Mouse (Mus musculus) lung, postnatal 0 days (tissue): ENCODE data around the gene Cant1. TPM values are rescaled to one million over a fixed set of nuclear protein-coding genes. Genes with fewer than 3 reads are reported as not detected.
"Not testable (repeated sequence)": the region's sequence is repeated elsewhere in the genome, so short reads cannot be mapped to it uniquely, and the experiment has no call there.

ENCODE experiments used
- ATAC-seq: fragments of 200-750 bp; cut with Nextera tagmentation; 2 replicates; pipeline ENCODE4 v1.8.0; 2017; ENCODE audit warnings: moderate library complexity
- DNase-seq: peaks from one replicate; pipeline ENCODE4 v3.0.0-alpha.2; 2016; ENCODE audit warnings: low spot score
- H3K27ac ChIP-seq: fragments of 300-500 bp; sonication (generic); 2 replicates; pipeline ENCODE4 v1.5.1; 2014; ENCODE audit warnings: antibody characterized with exemption, mild to moderate bottlenecking, low read length, mixed read lengths
- H3K27me3 ChIP-seq: fragments of 300-500 bp; sonication (generic); replicated peaks from 2 replicates; pipeline ENCODE4 v1.6.1; 2014; ENCODE audit warnings: low read length, mixed read lengths; ENCODE audit not compliant: insufficient read depth
- H3K36me3 ChIP-seq: fragments of 300-500 bp; sonication (generic); 2 replicates; pipeline ENCODE4 v1.6.1; 2014; ENCODE audit warnings: low read length, mixed read lengths; ENCODE audit not compliant: insufficient read depth
- H3K4me1 ChIP-seq: fragments of 300-500 bp; sonication (generic); 2 replicates; pipeline ENCODE4 v1.6.1; 2014; ENCODE audit warnings: antibody characterized with exemption, low read depth, low read length, mixed read lengths; ENCODE audit not compliant: insufficient read depth
- H3K4me2 ChIP-seq: fragments of 300-500 bp; sonication (generic); replicated peaks from 2 replicates; pipeline ENCODE4 v1.6.1; 2014; ENCODE audit warnings: low read depth, mild to moderate bottlenecking, low read length, moderate library complexity, mixed read lengths
- H3K4me3 ChIP-seq: fragments of 300-500 bp; sonication (generic); 2 replicates; pipeline ENCODE4 v1.5.1; 2014; ENCODE audit warnings: low read depth, low read length
- H3K9ac ChIP-seq: fragments of 300-500 bp; sonication (generic); replicated peaks from 2 replicates; pipeline ENCODE4 v1.6.1; 2014; ENCODE audit warnings: low read depth, mild to moderate bottlenecking
- H3K9me3 ChIP-seq: fragments of 300-500 bp; sonication (generic); 2 replicates; pipeline ENCODE4 v1.6.1; 2016; ENCODE audit warnings: low read length, mixed read lengths
- CTCF ChIP-seq: IDR thresholded peaks from 2 replicates; pipeline ENCODE4 v1.5.1; 2016; ENCODE audit warnings: antibody characterized with exemption, mild to moderate bottlenecking
- EP300 ChIP-seq: IDR thresholded peaks from 2 replicates; pipeline ENCODE4 v1.6.1; 2016; ENCODE audit warnings: antibody characterized with exemption, mild to moderate bottlenecking, control low read depth
- whole genome bisulfite sequencing: fragments of 180-500 bp; shearing (Covaris S2); extraction: QIAGEN DNeasy Blood & Tissue Kit; methylation state at CpG from one replicate; pipeline ENCODE4 v1.1.7; 2014; 5-methylcytosine and 5-hydroxymethylcytosine counted together
- polyA plus RNA-seq: library from polyadenylated mRNA; unstranded; fragments of >200 nt; fragmentation: Nextera tagmentation; extraction: Ambion mirVana; gene quantifications from 2 replicates; pipeline ENCODE4 v1.2.1, GENCODE M21; 2015

The Cant1 gene
- polyA plus RNA-seq, 1 experiment from 2014 or later, result 21.3 TPM

DNA sequence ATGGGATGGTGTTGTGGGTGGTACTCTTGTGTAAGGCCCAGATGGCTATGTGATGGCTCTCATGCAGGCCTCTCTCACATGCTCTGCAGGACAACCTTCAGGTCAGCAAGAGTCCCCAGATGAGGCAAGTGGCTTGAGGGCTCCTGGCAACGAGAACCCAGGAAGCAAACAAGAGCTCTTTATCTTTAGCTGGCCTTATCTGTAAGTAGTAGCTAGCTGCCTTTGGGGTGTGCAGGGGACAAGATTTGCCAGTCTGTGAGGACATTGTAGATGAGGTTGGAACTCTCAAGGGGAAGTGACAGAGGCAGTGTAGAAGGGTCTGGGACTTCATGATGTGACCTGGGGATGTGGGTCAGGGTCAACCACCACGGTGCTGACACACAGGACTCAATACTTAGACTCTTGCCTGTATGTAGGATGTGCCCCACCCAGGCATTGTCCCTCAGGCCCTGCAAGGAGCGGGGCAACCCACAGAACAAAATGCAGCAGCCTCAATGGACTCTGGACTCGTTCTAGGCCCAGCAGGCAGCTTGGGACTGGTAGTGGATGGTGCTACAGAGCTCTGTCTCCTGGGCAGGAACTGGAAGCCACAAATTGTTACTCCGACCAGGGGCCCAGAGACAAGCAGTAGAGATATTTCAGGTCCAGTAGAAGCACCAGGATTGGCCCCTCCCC lies 18.9 kb downstream of the Cant1 start:
- Histone ChIP-seq H3K4me2 (peak overlapping the region; percentile 48), H3K9ac (no peak overlapping the region), H3K27ac (peak overlapping the region; percentile 77), H3K36me3 (peaks cover 3% of the 10 kb centered on the region; the same call in 1 of the 2 replicates), H3K9me3 (no peaks in the 10 kb centered on the region), H3K4me3 (no peak overlapping the region), H3K27me3 (no peaks in the 10 kb centered on the region), H3K4me1 (peaks cover 9% of the 10 kb centered on the region)
- 38% methylated on average over 5 of the region's 5 CpGs for WGBS
- DNase-seq (peak; percentile 33), ATAC-seq (peak; percentile 46)
- no peak for TF ChIP-seq CTCF
- TF ChIP-seq EP300, result no peak

DNA sequence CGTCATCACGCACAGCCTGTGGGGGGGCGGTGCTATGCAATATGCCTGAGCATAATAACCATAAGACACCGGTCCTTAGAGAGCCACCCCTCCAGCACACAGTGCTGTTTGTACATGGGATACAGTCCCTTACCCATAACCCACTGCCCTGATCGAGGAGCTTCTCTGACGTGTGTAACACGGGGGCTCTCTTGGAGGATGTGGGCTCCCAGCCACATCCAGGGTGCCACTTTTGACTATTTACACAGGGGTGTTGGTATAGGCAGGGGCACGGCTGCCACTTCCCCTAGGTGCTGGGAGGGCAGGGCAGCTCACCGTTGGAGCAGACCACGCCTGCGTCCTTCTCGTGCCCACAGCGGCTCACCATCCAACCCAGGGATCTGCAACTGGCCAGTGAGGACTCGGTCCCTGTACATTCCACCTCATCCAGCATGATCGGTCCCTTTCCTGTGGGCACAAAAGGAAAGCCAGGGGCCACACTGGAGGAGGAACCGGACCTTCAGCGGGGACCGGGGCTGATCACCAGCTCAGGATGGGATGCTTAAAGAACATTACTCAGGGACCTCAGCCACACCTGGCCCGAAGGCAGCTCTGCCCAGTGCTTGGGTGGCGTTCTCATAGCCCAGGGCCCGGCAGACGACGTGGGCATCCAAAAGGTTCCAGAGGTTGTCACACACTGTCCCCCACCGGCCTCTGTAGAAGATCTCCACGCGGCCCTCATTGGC lies 20.9 kb downstream of the Cant1 start:
- Histone ChIP-seq H3K9ac (no peak overlapping the region), H3K4me3 (no peak overlapping the region), H3K36me3 (peaks cover 4% of the 10 kb centered on the region; the same call in 1 of the 2 replicates), H3K27ac (no peak overlapping the region), H3K9me3 (no peaks in the 10 kb centered on the region), H3K4me1 (peaks cover 9% of the 10 kb centered on the region), H3K4me2 (no peak overlapping the region), H3K27me3 (no peaks in the 10 kb centered on the region)
- WGBS, result 85% methylated on average over 26 of the region's 26 CpGs
- ATAC-seq, result no peak
- TF ChIP-seq EP300 (no peak), CTCF (no peak)
- no peak for DNase-seq

DNA sequence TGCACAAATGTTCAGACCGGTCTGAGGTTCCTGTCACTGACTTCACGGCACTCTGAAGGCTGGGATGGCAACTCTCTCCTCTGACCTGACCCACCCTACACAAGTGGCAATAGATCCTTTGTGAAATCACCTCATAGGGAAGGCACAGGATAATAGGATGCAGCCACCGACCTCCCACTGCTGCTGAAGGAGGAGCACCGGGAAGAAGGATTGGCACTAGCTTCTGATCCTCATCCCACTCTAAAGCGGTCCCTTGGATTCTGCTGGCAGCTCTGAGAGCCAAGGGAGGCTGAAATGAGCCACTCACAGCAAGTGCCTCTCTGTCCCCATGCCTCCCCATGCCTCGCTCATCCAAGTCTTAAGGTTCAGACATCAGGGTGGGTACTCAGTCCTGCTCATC lies 24.3 kb downstream of the Cant1 start:
- H3K9me3 ChIP-seq, result no peaks in the 10 kb centered on the region
- H3K36me3 ChIP-seq, result peaks cover 6% of the 10 kb centered on the region; the same call in 1 of the 2 replicates
- no peaks in the 10 kb centered on the region for H3K4me1 ChIP-seq
- H3K9ac ChIP-seq, result no peak overlapping the region
- no peak overlapping the region for H3K4me2 ChIP-seq
- no peak for ATAC-seq
- WGBS, result 58% methylated on average over 6 of the region's 6 CpGs
- H3K27ac ChIP-seq, result no peak overlapping the region
- no peaks in the 10 kb centered on the region for H3K27me3 ChIP-seq
- TF ChIP-seq EP300, result no peak
- TF ChIP-seq CTCF, result no peak
- no peak for DNase-seq
- no peak overlapping the region for H3K4me3 ChIP-seq

DNA sequence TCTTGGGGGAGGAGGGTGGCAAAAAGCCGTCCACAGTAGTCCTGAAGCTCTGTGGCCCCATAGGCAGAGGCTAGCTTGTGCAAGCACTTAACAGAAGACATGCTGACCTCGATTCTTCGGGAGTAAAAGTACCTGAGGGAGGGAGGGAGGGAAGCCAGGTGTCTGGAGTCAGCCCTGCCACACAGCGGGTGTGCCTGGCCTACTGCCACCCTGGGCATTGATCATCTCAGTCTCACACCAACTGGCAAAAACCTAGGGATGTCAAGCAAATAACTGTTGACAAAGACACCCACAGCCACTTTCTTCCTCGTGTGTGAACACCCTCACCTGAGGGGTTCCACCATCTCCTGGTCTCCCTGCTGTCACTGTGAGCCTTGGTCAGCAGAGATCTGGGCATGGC lies 24.9 kb downstream of the Cant1 start:
- 50% methylated on average over 5 of the region's 5 CpGs for WGBS
- ATAC-seq, result no peak
- no peak for DNase-seq

DNA sequence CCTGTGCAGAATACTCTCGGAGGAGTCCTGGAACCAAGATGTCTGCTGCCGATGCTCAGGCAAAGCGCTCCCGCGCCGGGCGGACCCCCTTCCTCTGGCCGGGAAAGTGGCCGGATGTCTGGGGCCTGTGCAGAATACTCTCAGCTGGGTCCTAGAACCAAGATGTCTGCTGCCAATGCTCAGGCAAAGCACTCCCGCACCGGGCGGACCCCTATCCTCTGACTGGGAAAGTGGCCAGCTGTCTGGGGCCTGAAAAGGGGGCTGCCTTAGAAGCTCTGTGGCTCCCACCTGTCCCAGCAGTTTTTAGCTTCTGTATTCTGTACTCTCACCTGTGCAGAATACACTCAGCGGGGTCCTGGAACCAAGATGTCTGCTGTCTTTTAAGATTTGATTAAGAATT lies 31.1 kb downstream of the Cant1 start:
- H3K4me3 ChIP-seq, DNase-seq, H3K27ac ChIP-seq, H3K36me3 ChIP-seq, H3K4me1 ChIP-seq, ATAC-seq, H3K4me2 ChIP-seq, H3K9ac ChIP-seq, H3K9me3 ChIP-seq, H3K27me3 ChIP-seq: not testable (repeated sequence)
- 89% methylated on average over 13 of the region's 13 CpGs for WGBS

More for the DNA sequence above, 24.9 kb downstream of the Cant1 start:
- H3K4me1 ChIP-seq, result no peaks in the 10 kb centered on the region
- H3K4me2 ChIP-seq, result no peak overlapping the region
- H3K4me3 ChIP-seq, result no peak overlapping the region
- H3K27ac ChIP-seq, result no peak overlapping the region
- H3K36me3 ChIP-seq, result peaks cover 6% of the 10 kb centered on the region; the same call in 1 of the 2 replicates
- TF ChIP-seq CTCF (no peak), EP300 (no peak)
- H3K9me3 ChIP-seq, result no peaks in the 10 kb centered on the region
- no peaks in the 10 kb centered on the region for H3K27me3 ChIP-seq
- H3K9ac ChIP-seq, result no peak overlapping the region

DNA sequence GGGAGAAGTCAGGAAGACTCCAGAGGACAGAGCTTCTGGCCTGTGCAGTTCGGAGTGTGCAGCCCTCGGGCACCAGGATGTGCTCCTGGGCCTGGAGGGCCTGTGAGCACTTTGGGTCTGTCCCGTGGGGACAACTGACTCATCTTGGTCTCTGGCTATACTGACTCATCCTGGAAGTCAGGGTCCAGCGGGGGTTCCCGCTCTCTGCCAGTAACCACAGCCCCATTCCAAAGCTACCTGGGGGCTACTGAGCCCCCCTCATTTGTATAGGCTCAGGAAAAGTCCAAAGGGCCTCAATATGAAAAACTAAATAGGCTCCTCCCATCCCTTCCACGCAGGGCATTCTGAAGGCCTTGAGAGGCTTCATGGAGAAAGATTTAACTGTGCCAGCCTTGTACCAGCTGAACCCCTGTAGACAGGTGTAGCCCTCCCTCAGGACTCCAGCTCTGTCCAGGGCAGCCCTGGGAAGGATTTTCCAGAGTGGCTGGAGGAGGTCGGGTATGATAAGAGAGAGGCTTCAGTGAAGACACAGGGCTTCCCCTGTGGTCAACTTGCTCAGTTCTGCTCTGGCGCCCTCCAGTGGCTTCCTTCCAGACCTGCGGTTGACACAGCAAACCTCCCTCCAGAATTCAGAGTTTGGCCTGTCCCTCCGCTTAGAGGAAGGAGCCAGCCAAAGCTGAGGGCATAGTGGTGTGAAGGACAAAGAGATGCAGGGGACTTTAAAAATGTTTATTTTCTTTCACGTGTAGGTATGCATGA lies 39.5 kb downstream of the Cant1 start:
- Histone ChIP-seq H3K4me2 (no peak overlapping the region), H3K4me3 (no peak overlapping the region), H3K9ac (no peak overlapping the region), H3K36me3 (no peaks in the 10 kb centered on the region), H3K9me3 (no peaks in the 10 kb centered on the region), H3K4me1 (no peaks in the 10 kb centered on the region), H3K27me3 (no peaks in the 10 kb centered on the region), H3K27ac (no peak overlapping the region)
- DNase-seq, result peak; percentile 92
- peak; percentile 88 for ATAC-seq
- 41% methylated on average over 11 of the region's 11 CpGs for WGBS
- TF ChIP-seq EP300 (no peak), CTCF (peak; percentile 92)
